Mouse (Mus musculus): ENCODE measurements around the gene Sprr2f. TPM values are rescaled to one million over a fixed set of nuclear protein-coding genes. Genes with fewer than 3 reads are reported as not detected.
A peak's percentile ranks its signal among the peaks of the same experiment; 100 is the strongest.

Sprr2f gene
- polyA plus RNA-seq (2012; rRNA removed): not detected in 2 replicates

- no peak for TF ChIP-seq CTCF (IDR thresholded peaks at IDR 0.05; ENCODE audit: borderline replicate concordance, extremely low read depth, insufficient read depth, insufficient read length)
- no peak for TF ChIP-seq POLR2A (IDR thresholded peaks at IDR 0.05; ENCODE audit: borderline replicate concordance, extremely low read depth, insufficient read depth, insufficient read length, poor library complexity, severe bottlenecking)
- DNase-seq (ENCODE audit: low read depth): no peak
These were observed at the start of gene Sprr2f for GRCm38 (mm10) chr3:92364887-92365286. TSS of gene Sprr2f (plus strand) at chr3:92365187.

DNA sequence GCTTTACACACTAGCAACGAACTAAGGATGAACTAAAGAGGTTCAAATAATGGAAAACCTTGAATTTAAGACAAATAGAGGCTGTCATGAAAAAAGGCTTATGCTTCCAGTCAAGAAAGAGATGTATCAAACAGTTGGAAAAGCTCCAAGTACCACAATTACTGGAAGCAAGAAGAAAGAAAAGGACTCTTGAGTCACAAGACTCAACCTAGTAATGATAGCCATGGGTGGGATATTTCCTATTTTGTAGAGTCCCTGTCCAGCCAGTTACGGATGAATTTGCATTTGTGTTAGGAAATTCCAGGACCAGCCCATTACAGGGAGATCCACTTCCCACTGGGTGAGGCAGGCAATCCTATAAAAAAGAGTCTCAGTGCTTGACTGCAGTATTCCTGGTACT lies 48.7 kb upstream of the Sprr2f start, which contains the start of gene Sprr2b:
Gene Sprr2b (plus strand): TSS at position 301 of the 400 bp plus-strand sequence.
- no peak for DNase-seq (ENCODE audit: low read depth)
- TF ChIP-seq CTCF (IDR thresholded peaks at IDR 0.05; ENCODE audit: borderline replicate concordance, extremely low read depth, insufficient read depth, insufficient read length) (no peak), POLR2A (IDR thresholded peaks at IDR 0.05; ENCODE audit: borderline replicate concordance, extremely low read depth, insufficient read depth, insufficient read length, poor library complexity, severe bottlenecking) (no peak)

DNA sequence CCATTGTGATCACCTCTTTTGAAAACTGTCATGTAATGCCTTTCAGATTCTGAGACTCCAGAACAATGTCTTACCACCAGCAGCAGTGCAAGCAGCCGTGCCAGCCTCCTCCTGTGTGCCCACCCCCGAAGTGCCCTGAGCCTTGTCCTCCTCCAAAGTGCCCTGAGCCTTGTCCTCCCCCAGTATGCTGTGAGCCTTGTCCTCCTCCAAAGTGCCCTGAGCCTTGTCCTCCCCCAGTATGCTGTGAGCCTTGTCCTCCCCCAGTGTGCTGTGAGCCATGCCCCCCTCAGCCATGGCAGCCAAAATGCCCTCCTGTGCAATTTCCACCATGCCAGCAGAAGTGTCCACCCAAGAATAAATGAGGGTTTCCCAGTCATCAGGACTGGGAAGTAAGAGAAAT lies 47.6 kb upstream of the Sprr2f start:
- DNase-seq (ENCODE audit: low read depth): no peak
- TF ChIP-seq POLR2A (IDR thresholded peaks at IDR 0.05; ENCODE audit: borderline replicate concordance, extremely low read depth, insufficient read depth, insufficient read length, poor library complexity, severe bottlenecking) (no peak), CTCF (IDR thresholded peaks at IDR 0.05; ENCODE audit: borderline replicate concordance, extremely low read depth, insufficient read depth, insufficient read length) (no peak)

- TF ChIP-seq POLR2A (IDR thresholded peaks at IDR 0.05; ENCODE audit: borderline replicate concordance, extremely low read depth, insufficient read depth, insufficient read length, poor library complexity, severe bottlenecking) (no peak), CTCF (IDR thresholded peaks at IDR 0.05; ENCODE audit: borderline replicate concordance, extremely low read depth, insufficient read depth, insufficient read length) (no peak)
- no peak for DNase-seq (ENCODE audit: low read depth)
These were observed 28.7 kb upstream of the Sprr2f start for GRCm38 (mm10) chr3:92336278-92336677.

GRCm38 (mm10) chr3:92338840-92339239 lies 26.1 kb upstream of the Sprr2f start, which contains the start of gene Sprr2d:
TSS of gene Sprr2d (plus strand) at chr3:92339140.
- DNase-seq (ENCODE audit: low read depth): no peak
- TF ChIP-seq CTCF (IDR thresholded peaks at IDR 0.05; ENCODE audit: borderline replicate concordance, extremely low read depth, insufficient read depth, insufficient read length) (no peak), POLR2A (IDR thresholded peaks at IDR 0.05; ENCODE audit: borderline replicate concordance, extremely low read depth, insufficient read depth, insufficient read length, poor library complexity, severe bottlenecking) (no peak)

- DNase-seq (ENCODE audit: low read depth): no peak
- TF ChIP-seq POLR2A (IDR thresholded peaks at IDR 0.05; ENCODE audit: borderline replicate concordance, extremely low read depth, insufficient read depth, insufficient read length, poor library complexity, severe bottlenecking): no peak
- no peak for TF ChIP-seq CTCF (IDR thresholded peaks at IDR 0.05; ENCODE audit: borderline replicate concordance, extremely low read depth, insufficient read depth, insufficient read length)
These were observed 13.1 kb upstream of the Sprr2f start, which contains the start of gene Sprr2e for GRCm38 (mm10) chr3:92351843-92352242. TSS of gene Sprr2e (plus strand) at chr3:92352143.

DNA sequence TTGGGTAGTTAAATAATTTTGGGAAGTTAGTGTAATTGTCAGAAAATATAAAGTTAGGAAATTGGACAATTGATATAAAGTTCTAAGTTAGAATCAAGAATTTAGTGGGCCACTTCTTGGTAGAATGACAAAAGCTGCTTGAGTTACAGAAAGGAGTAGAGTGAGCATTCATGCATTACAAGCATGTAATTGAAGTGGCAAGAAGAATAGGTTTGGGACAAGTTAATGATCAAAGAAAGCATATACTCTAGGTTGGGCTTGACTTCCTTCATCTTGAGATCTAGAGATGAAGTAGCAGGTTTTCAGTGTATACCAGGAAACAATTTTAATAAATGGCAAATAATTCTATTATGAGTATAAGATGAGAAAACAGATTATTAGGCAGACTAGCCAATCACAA lies 3.4 kb upstream of the Sprr2f start:
- TF ChIP-seq POLR2A (IDR thresholded peaks at IDR 0.05; ENCODE audit: borderline replicate concordance, extremely low read depth, insufficient read depth, insufficient read length, poor library complexity, severe bottlenecking) (no peak), CTCF (IDR thresholded peaks at IDR 0.05; ENCODE audit: borderline replicate concordance, extremely low read depth, insufficient read depth, insufficient read length) (no peak)

DNA sequence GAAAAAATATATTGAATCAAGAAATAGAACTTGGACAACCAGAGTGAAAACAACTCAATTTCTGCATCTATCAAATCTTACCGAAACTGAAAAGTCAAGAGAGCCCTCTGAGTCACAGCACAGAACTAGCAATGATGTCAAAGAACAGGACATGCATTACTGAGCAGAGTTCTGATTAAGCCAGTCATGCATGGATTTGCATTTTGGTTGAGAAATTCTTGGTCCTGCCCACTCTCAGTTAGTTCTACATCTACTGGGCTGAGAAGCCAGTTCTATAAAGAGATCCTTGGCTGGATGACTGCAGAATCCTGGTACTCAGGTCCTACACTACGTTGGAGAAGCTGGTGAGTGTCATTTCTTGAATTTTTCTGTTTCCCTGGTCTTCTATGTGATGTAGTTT lies 8.6 kb downstream of the Sprr2f start:
- DNase-seq (ENCODE audit: low read depth): no peak
- no peak for TF ChIP-seq CTCF (IDR thresholded peaks at IDR 0.05; ENCODE audit: borderline replicate concordance, extremely low read depth, insufficient read depth, insufficient read length)
- TF ChIP-seq POLR2A (IDR thresholded peaks at IDR 0.05; ENCODE audit: borderline replicate concordance, extremely low read depth, insufficient read depth, insufficient read length, poor library complexity, severe bottlenecking): no peak

More for the DNA sequence above, 3.4 kb upstream of the Sprr2f start:
- no peak for DNase-seq (ENCODE audit: low read depth)

- TF ChIP-seq CTCF (IDR thresholded peaks at IDR 0.05; ENCODE audit: borderline replicate concordance, extremely low read depth, insufficient read depth, insufficient read length): no peak
- no peak for TF ChIP-seq POLR2A (IDR thresholded peaks at IDR 0.05; ENCODE audit: borderline replicate concordance, extremely low read depth, insufficient read depth, insufficient read length, poor library complexity, severe bottlenecking)
- no peak for DNase-seq (ENCODE audit: low read depth)
These were observed 20.4 kb downstream of the Sprr2f start, which contains the start of gene Sprr2h for GRCm38 (mm10) chr3:92385385-92385784. TSS of gene Sprr2h (plus strand) at chr3:92385685.

DNA sequence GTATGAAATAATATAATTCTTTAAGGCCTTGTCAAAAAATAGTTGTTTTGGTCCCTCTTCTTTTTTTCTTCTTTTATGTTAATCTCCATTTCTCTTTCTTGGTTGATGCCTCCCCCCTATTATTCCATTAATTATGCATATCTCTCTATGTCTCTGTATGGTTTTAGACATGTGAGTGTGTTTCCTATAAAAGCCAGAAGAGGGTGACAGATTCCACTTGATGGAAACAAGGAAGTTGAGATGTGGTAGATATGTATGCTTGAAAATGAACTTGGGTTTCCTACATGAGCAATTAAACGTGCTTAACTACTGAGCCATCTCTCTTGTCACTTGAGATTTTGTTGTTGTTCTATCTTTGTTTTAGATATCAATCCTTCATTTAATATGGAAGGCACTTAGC lies 29.3 kb downstream of the Sprr2f start:
- DNase-seq (ENCODE audit: low read depth): peak; percentile 22
- TF ChIP-seq POLR2A (IDR thresholded peaks at IDR 0.05; ENCODE audit: borderline replicate concordance, extremely low read depth, insufficient read depth, insufficient read length, poor library complexity, severe bottlenecking) (no peak), CTCF (IDR thresholded peaks at IDR 0.05; ENCODE audit: borderline replicate concordance, extremely low read depth, insufficient read depth, insufficient read length) (no peak)

GRCm38 (mm10) chr3:92407691-92408090 lies 42.7 kb downstream of the Sprr2f start, which contains the start of gene Sprr2i:
TSS of gene Sprr2i (plus strand) at chr3:92407991.
- no peak for DNase-seq (ENCODE audit: low read depth)
- no peak for TF ChIP-seq POLR2A (IDR thresholded peaks at IDR 0.05; ENCODE audit: borderline replicate concordance, extremely low read depth, insufficient read depth, insufficient read length, poor library complexity, severe bottlenecking)
- TF ChIP-seq CTCF (IDR thresholded peaks at IDR 0.05; ENCODE audit: borderline replicate concordance, extremely low read depth, insufficient read depth, insufficient read length): no peak

Other genes with a start within 250 kb of the Sprr2f start
- not detected in 2 replicates for gene Prr9, start 241.2 kb upstream of the Sprr2f start, polyA plus RNA-seq (2012; rRNA removed)
- gene Lelp1, start 222.4 kb upstream of the Sprr2f start, polyA plus RNA-seq (2012; rRNA removed): not detected in 2 replicates
- gene Sprr2a1, start 149.4 kb upstream of the Sprr2f start, polyA plus RNA-seq (2012; rRNA removed): 0.03 and 0.05 TPM in 2 replicates
- 4.0 and 5.0 TPM in 2 replicates for gene Sprr2a2, start 149.3 kb upstream of the Sprr2f start, polyA plus RNA-seq (2012; rRNA removed)
- 0.14 and 0.23 TPM in 2 replicates for gene Sprr2a3, start 79.8 kb upstream of the Sprr2f start, polyA plus RNA-seq (2012; rRNA removed)
- 0.26 TPM in 1 of 2 replicates, not detected in the other for gene Sprr2b, start 48.6 kb upstream of the Sprr2f start, polyA plus RNA-seq (2012; rRNA removed)
- gene Sprr2d, start 26.0 kb upstream of the Sprr2f start, polyA plus RNA-seq (2012; rRNA removed): not detected in 2 replicates
- not detected in 2 replicates for gene Sprr2e, start 13.0 kb upstream of the Sprr2f start, polyA plus RNA-seq (2012; rRNA removed)
- not detected in 2 replicates for gene Sprr2h, start 20.5 kb downstream of the Sprr2f start, polyA plus RNA-seq (2012; rRNA removed)
- gene Sprr2i, start 42.8 kb downstream of the Sprr2f start, polyA plus RNA-seq (2012; rRNA removed): not detected in 2 replicates
- not detected in 2 replicates for gene Sprr2j-ps, start 52.9 kb downstream of the Sprr2f start, polyA plus RNA-seq (2012; rRNA removed)
- 6.8 and 9.2 TPM in 2 replicates for gene Gm9774, start 64.2 kb downstream of the Sprr2f start, polyA plus RNA-seq (2012; rRNA removed)
- not detected in 2 replicates for gene Sprr2k, start 67.4 kb downstream of the Sprr2f start, polyA plus RNA-seq (2012; rRNA removed)
- gene Sprr1b, start 73.6 kb downstream of the Sprr2f start, polyA plus RNA-seq (2012; rRNA removed): 0.11 and 0.55 TPM in 2 replicates
- not detected in 2 replicates for gene Sprr3, start 93.5 kb downstream of the Sprr2f start, polyA plus RNA-seq (2012; rRNA removed)
- 0.63 TPM in 1 of 2 replicates, not detected in the other for gene Sprr1a, start 120.7 kb downstream of the Sprr2f start, polyA plus RNA-seq (2012; rRNA removed)
- not detected in 2 replicates for gene Sprr4, start 135.3 kb downstream of the Sprr2f start, polyA plus RNA-seq (2012; rRNA removed)
- gene 2310046K23Rik, start 169.3 kb downstream of the Sprr2f start, polyA plus RNA-seq (2012; rRNA removed): not detected in 2 replicates
- gene Ivl, start 208.5 kb downstream of the Sprr2f start, polyA plus RNA-seq (2012; rRNA removed): not detected in 2 replicates
- not detected in 2 replicates for gene Smcp, start 223.8 kb downstream of the Sprr2f start, polyA plus RNA-seq (2012; rRNA removed)
- gene 2210017I01Rik, start 242.3 kb downstream of the Sprr2f start, polyA plus RNA-seq (2012; rRNA removed): not detected in 2 replicates

Measured in brain, embryonic 14.5 days (tissue).